Mouse (Mus musculus): ENCODE measurements around the gene Gm17581.

DNA sequence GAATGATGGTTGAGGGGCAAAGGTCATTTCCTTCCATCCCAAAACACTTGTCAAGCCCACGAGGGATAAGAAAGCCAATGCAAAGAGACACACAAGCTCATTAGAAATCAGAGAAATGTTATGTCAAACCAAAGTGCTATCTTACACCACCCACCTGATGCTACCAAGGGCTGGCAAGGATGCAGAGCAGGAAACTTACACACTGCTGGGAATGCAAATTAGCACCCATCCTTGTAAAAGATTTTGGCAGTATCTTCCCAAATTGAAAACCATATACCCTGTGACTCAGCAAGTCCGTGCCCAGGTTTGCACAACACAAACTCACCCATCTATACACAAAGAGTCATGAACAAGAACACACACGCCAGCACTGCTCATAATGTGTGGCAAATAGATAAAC is 9.8 kb upstream of the Gm17581 start:
- TF ChIP-seq CTCF (IDR thresholded peaks at IDR 0.05; ENCODE audit: borderline replicate concordance, insufficient read depth, low read length) (no peak), POLR2A (IDR thresholded peaks at IDR 0.05; ENCODE audit: low read depth, low read length) (no peak)
